Mouse (Mus musculus): ENCODE measurements at regions not wholly inside any gene's neighbourhood (a gene's known extent, or its start where the extent isn't known, plus 50 kb on each side); places are given as distances from the start of the nearest gene placed in this dataset.

- TF ChIP-seq CTCF (IDR thresholded peaks at IDR 0.05; ENCODE audit: low read depth), result no peak
- no peak for TF ChIP-seq EP300 (optimal IDR thresholded peaks at IDR 0.05)
Observed at GRCm38 (mm10) chr1:159423694-159424093, 99.9 kb upstream of the Tnr start.

Data from stomach, postnatal 0 days (tissue).